Mouse (Mus musculus) intestine, embryonic 15.5 days (tissue): ENCODE results near the gene Tmem52. TPM values are rescaled to one million over a fixed set of nuclear protein-coding genes. Genes with fewer than 3 reads are reported as not detected.

ENCODE experiments used
- ATAC-seq: fragments of 200-750 bp; cut with Nextera tagmentation; 2 replicates; pipeline ENCODE4 v1.8.0; 2017; ENCODE audit warnings: moderate TSS enrichment, moderate library complexity
- H3K27ac ChIP-seq: fragments of 300-500 bp; sonication (generic); 2 replicates; pipeline ENCODE4 v1.5.1; 2015; ENCODE audit warnings: mild to moderate bottlenecking, inconsistent platforms
- H3K27me3 ChIP-seq: fragments of 300-500 bp; sonication (generic); replicated peaks from 2 replicates; pipeline ENCODE4 v1.6.1; 2015; ENCODE audit warnings: inconsistent platforms
- H3K36me3 ChIP-seq: fragments of 300-500 bp; sonication (generic); 2 replicates; pipeline ENCODE4 v1.6.1; 2015; ENCODE audit warnings: inconsistent platforms
- H3K4me1 ChIP-seq: fragments of 300-500 bp; sonication (generic); replicated peaks from 2 replicates; pipeline ENCODE4 v1.6.1; 2015; ENCODE audit warnings: inconsistent platforms
- H3K4me2 ChIP-seq: fragments of 300-500 bp; sonication (generic); replicated peaks from 2 replicates; pipeline ENCODE4 v1.6.1; 2015; ENCODE audit warnings: mild to moderate bottlenecking, inconsistent platforms
- H3K4me3 ChIP-seq: fragments of 300-500 bp; sonication (generic); replicated peaks from 2 replicates; pipeline ENCODE4 v1.5.1; 2015; ENCODE audit warnings: inconsistent platforms
- H3K9ac ChIP-seq: fragments of 300-500 bp; sonication (generic); 2 replicates; pipeline ENCODE4 v1.6.1; 2015; ENCODE audit warnings: inconsistent platforms
- H3K9me3 ChIP-seq: fragments of 300-500 bp; sonication (generic); 2 replicates; pipeline ENCODE4 v1.6.1; 2016; ENCODE audit warnings: inconsistent platforms
- WGBS: fragments of 180-500 bp; shearing (Covaris S2); methylation state at CpG from one replicate; pipeline ENCODE4 v1.1.7; 2015; 5-methylcytosine and 5-hydroxymethylcytosine counted together
- polyA plus RNA-seq: library from polyadenylated mRNA; unstranded; fragments of >200 nt; fragmentation: Nextera tagmentation; extraction: Ambion mirVana; gene quantifications from 2 replicates; pipeline ENCODE4 v1.2.1, GENCODE M21; 2015

The Tmem52 gene
- polyA plus RNA-seq, 1 experiment from 2014 or later: 2.1 TPM

DNA sequence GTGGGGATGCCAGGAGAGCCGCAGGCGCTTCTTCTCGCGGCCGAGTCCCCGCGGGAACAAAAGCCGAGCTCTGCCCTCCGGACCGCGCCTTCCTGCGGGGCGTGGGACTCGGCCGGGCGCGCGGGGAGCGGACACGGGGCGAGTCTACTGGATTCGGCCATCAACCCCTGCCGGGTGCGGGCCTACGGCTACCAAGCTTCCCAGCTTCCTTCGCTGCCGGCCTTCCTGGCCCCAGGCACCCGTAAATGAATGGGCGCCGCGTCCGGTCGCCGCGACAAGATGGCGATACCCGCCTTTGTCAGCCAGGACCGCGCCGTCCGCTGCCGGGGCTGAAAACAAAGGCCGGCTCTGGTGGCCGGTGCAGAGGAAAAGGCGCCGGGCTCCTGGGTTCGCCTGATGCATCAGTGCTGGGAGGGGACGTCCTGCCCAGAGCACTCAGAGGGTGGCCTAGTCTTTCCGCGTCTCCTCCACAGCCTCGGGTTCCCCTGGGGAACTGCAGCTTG lies 23.3 kb downstream of the Tmem52 start:
- Histone ChIP-seq H3K4me1 (peaks cover 54% of the 10 kb centered on the region), H3K27me3 (no peaks in the 10 kb centered on the region), H3K27ac (peak overlapping the region; percentile 89), H3K36me3 (no peaks in the 10 kb centered on the region), H3K4me2 (peak overlapping the region; percentile 76), H3K4me3 (peak overlapping the region; percentile 98), H3K9ac (peak overlapping the region; percentile 99), H3K9me3 (no peaks in the 10 kb centered on the region)
- no peak for ATAC-seq
- under 1% methylated on average over 51 of the region's 51 CpGs for WGBS

DNA sequence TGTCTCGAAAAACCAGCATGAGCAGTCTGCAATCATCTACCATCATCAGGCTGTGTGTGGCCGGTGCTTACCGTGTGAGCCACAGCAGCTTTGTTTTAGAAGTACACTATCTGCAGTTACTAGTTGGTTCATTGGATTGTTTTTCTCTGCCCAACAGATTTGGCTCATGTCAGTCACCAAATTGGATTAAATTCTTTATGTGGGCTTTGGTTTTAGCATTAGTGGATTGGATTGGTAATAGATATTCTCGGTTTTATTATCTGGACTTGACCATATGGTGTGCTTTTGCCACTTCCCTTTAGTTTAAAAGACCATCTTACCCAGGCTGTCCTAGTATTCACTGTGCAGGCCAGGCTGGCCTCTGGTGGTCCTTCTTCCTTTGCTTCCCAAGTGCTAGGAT lies 26.0 kb downstream of the Tmem52 start:
- H3K9me3 ChIP-seq: no peaks in the 10 kb centered on the region
- no peak for ATAC-seq
- H3K4me1 ChIP-seq: peaks cover 32% of the 10 kb centered on the region
- no peak overlapping the region for H3K4me3 ChIP-seq
- 0 out of 2 replicates have a peak overlapping the region, but pooled peaks have one; percentile 76 for H3K4me2 ChIP-seq
- no peak overlapping the region for H3K27ac ChIP-seq
- H3K27me3 ChIP-seq: no peaks in the 10 kb centered on the region
- WGBS: 63% methylated on average over 4 of the region's 4 CpGs
- no peak overlapping the region for H3K9ac ChIP-seq
- H3K36me3 ChIP-seq: no peaks in the 10 kb centered on the region

DNA sequence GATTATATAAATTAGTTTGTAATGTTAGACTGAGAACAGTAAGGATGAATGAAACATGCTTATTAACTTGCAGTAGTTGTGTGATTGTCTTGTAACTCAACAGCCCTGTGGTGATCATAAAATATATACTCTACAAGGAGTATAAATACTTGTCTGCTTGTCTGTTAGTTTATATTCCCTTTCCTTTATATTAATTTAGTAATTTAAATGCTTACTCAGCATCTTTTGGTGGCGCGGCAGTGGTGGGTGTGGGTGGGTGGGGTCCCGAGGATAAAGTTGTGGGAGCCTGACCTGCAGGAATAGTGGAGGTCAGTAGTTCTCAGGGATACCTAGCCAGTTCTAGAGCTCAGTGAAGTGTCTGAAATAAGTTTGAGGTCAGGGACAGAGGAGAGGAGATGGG lies 29.0 kb downstream of the Tmem52 start:
- WGBS: 80% methylated on average over 3 of the region's 3 CpGs
- no peak overlapping the region for H3K4me2 ChIP-seq
- no peaks in the 10 kb centered on the region for H3K27me3 ChIP-seq
- no peaks in the 10 kb centered on the region for H3K9me3 ChIP-seq
- no peak overlapping the region for H3K4me3 ChIP-seq
- no peak overlapping the region for H3K9ac ChIP-seq
- no peak for ATAC-seq
- H3K36me3 ChIP-seq: no peaks in the 10 kb centered on the region
- H3K4me1 ChIP-seq: peaks cover 26% of the 10 kb centered on the region
- no peak overlapping the region for H3K27ac ChIP-seq

DNA sequence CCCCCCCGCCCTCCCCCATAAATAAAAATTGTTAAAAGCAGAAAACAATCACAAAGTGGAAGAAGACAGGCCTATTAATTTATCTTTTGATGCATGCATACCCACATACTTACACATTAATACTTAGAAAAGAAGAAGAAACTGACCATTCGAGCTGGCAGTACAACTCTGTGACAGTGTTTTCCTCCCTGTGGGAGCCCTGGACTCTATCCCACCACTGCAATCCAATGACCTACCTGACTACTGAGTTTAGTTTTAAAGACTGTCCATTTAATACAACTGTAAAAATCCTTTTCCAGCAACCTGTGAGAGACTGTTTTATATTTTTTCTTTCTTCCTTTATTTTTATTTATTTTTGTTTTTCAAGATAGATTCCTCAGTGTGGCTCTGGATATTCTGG lies 32.2 kb downstream of the Tmem52 start:
- H3K4me2 ChIP-seq: no peak overlapping the region
- H3K4me1 ChIP-seq: peaks cover 20% of the 10 kb centered on the region; the same call in 1 of the 2 replicates
- no peaks in the 10 kb centered on the region for H3K36me3 ChIP-seq
- no peaks in the 10 kb centered on the region for H3K9me3 ChIP-seq
- no peak overlapping the region for H3K4me3 ChIP-seq
- no peak for ATAC-seq
- no peak overlapping the region for H3K9ac ChIP-seq
- H3K27ac ChIP-seq: no peak overlapping the region
- 56% methylated on average over 2 of the region's 2 CpGs for WGBS
- H3K27me3 ChIP-seq: no peaks in the 10 kb centered on the region

DNA sequence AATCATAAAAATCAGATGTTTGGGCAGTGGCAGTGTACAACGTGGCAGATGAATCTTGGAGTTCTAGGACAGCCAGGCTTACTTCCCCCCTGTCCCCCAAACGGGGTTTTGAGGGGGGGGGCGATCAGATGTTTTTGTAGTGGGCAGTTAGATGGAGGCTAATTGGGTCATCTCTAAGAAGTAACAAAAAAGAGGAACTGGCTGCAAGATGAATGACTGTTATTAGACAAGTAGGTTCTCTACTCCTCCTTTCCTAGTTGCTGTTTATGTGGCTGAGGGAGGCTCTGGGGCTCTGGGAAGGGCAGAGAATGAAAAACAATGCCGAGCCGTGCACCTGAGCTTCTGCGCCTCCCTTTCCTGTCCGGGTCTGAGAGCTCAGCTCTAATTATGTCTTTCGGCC lies 36.2 kb downstream of the Tmem52 start:
- Histone ChIP-seq H3K4me1 (peaks cover 12% of the 10 kb centered on the region), H3K4me2 (no peak overlapping the region), H3K27ac (no peak overlapping the region), H3K9me3 (no peaks in the 10 kb centered on the region), H3K36me3 (no peaks in the 10 kb centered on the region), H3K27me3 (no peaks in the 10 kb centered on the region), H3K9ac (no peak overlapping the region), H3K4me3 (no peak overlapping the region)
- ATAC-seq: no peak
- WGBS: 60% methylated on average over 8 of the region's 8 CpGs

DNA sequence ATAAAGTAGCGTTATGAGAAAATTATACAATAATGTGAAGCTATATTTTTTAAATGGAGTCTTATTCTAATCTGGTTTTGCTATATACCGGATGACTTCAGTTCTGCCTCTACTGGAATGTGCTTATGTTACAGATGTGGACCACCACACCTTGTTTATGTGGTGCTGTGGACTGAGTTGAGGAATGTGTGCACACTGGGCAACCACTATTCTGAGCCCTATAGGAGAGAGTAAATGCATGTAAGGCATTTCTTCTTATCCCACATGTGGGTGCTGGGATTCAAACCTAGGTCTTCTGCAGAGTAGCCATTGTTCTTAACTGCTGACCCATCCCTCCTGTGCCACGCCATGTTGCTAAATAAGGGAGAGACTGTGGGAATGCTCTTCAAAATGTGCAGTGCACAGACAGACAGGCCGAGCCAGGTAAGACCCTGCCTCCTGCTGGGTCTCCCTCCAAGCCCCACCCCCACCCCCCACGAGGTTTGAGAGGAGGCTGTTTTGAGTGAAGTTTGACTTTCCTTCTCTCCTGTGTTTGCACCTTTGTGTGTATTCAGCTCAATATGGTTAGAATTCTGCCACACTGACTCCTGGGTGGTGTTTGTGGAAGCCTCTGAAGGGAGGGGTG lies 36.9 kb downstream of the Tmem52 start:
- no peak overlapping the region for H3K4me2 ChIP-seq
- no peak overlapping the region for H3K9ac ChIP-seq
- peaks cover 12% of the 10 kb centered on the region for H3K4me1 ChIP-seq
- H3K9me3 ChIP-seq: no peaks in the 10 kb centered on the region
- no peak overlapping the region for H3K27ac ChIP-seq
- H3K36me3 ChIP-seq: no peaks in the 10 kb centered on the region
- H3K27me3 ChIP-seq: no peaks in the 10 kb centered on the region
- WGBS: 76% methylated on average over 5 of the region's 5 CpGs
- ATAC-seq: no peak
- H3K4me3 ChIP-seq: no peak overlapping the region

DNA sequence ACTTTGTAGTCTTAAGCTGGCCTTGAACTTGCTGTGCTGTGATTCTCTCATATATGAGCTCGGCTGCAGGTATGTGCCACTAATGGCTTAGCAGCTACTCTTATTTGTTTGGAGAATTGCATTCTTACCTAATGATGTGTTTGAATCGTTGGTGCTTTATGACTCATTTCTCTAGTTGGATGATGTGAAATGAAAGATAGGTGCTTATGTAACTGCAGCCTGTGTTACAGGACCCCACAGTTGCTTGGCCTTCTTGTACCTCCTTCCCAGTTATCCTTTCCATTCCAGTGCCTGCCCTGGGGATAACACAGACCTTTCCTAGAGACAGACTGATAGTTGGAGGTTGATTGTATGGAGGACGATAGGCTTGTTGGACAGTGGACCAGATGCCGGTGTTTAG lies 39.7 kb downstream of the Tmem52 start:
- H3K4me1 ChIP-seq: peaks cover 10% of the 10 kb centered on the region
- ATAC-seq: no peak

DNA sequence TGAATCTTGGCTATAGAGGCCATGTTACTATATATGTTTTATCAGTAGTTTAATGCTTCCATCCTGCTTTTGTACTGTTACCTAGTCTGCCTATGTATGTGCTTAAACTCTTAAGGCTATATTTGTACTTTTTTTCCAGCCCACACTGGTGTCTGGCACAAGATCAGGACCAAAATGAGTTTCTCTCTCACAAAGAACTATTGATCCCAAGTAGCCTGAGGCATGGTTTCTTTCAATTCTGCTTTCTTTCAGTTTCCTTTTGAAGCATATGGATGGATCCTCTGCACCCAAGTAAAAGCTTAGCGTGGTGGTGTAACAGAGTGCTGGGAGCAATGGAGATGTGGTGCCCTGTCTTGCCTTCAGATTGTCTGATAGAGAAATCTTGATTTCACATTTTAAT lies 42.1 kb downstream of the Tmem52 start:
- H3K4me2 ChIP-seq: no peak overlapping the region
- H3K4me1 ChIP-seq: peaks cover 4% of the 10 kb centered on the region
- H3K9me3 ChIP-seq: no peaks in the 10 kb centered on the region
- H3K27ac ChIP-seq: no peak overlapping the region
- no peaks in the 10 kb centered on the region for H3K36me3 ChIP-seq
- no peak overlapping the region for H3K9ac ChIP-seq
- no peaks in the 10 kb centered on the region for H3K27me3 ChIP-seq
- H3K4me3 ChIP-seq: no peak overlapping the region
- WGBS: 80% methylated on average over 1 of the region's 1 CpGs
- ATAC-seq: no peak

More for the DNA sequence above, 39.7 kb downstream of the Tmem52 start:
- no peaks in the 10 kb centered on the region for H3K27me3 ChIP-seq
- no peak overlapping the region for H3K4me2 ChIP-seq
- H3K4me3 ChIP-seq: no peak overlapping the region
- H3K36me3 ChIP-seq: no peaks in the 10 kb centered on the region
- no peak overlapping the region for H3K27ac ChIP-seq
- H3K9me3 ChIP-seq: no peaks in the 10 kb centered on the region
- 85% methylated on average over 4 of the region's 4 CpGs for WGBS
- no peak overlapping the region for H3K9ac ChIP-seq

DNA sequence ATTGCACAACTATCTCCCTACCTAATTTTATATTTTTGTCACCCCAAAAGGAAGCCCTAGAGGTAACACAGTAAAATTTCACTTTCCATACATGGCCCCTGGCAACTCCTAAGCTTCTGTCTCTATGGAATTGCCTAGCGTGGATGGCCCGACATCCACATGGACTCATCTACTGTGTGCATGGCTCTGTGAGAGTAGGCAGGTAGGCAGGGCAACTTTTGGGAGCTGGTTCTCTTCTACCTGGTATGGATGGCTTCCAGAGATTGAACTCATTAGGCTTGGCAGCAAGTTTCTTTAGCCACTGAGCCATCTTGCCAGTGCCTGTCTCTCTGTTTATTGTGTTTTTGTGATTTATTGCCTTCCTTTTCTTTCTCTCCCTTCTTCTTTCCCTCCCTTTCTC lies 45.9 kb downstream of the Tmem52 start:
- H3K27ac ChIP-seq: no peak overlapping the region
- no peak overlapping the region for H3K9ac ChIP-seq
- WGBS: 93% methylated on average over 2 of the region's 2 CpGs
- H3K27me3 ChIP-seq: no peaks in the 10 kb centered on the region
- H3K4me1 ChIP-seq: peaks cover 4% of the 10 kb centered on the region; the same call in 1 of the 2 replicates
- H3K9me3 ChIP-seq: no peaks in the 10 kb centered on the region
- no peaks in the 10 kb centered on the region for H3K36me3 ChIP-seq
- ATAC-seq: no peak
- no peak overlapping the region for H3K4me3 ChIP-seq
- H3K4me2 ChIP-seq: no peak overlapping the region

DNA sequence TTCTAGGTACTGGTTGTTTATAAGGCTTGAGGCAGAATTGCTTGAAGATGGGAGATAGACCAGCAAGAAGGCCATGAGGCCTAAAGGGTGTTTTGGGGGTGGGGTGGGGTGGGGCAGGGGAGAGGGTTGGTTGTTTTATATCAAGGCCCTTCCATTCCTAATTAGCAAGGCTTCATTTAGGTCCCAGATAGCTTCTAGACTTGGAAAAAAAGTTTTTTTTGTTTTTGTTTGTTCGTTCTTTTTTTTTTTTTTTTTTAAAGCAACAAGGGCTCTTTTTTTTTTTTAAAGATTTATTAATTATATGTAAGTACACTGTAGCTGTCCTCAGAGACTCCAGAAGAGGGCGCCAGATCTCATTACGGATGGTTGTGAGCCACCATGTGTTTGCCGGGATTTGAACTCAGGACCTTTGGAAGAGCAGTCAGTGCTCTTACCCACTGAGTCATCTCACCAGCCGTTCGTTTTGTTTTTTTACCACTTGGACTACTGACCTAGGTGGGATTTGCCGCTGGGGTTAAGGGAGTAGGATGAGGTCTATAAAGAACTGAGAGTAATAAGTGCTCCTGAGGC lies 49.1 kb downstream of the Tmem52 start:
- Histone ChIP-seq H3K27ac (no peak overlapping the region), H3K4me2 (no peak overlapping the region), H3K27me3 (no peaks in the 10 kb centered on the region), H3K4me3 (no peak overlapping the region), H3K36me3 (no peaks in the 10 kb centered on the region), H3K9me3 (no peaks in the 10 kb centered on the region), H3K9ac (no peak overlapping the region), H3K4me1 (0 out of 2 replicates have a peak, but pooled peaks cover 2% of the 10 kb centered on the region)
- no peak for ATAC-seq
- 83% methylated on average over 7 of the region's 7 CpGs for WGBS

Other genes with a start within 250 kb of the Tmem52 start
- 13.3 and 13.8 TPM in 2 replicates for gene Ski, start 246.5 kb upstream of the Tmem52 start, polyA plus RNA-seq
- 64.1 and 74.9 TPM in 2 replicates for gene Faap20, start 219.3 kb upstream of the Tmem52 start, polyA plus RNA-seq
- 24.8 and 27.1 TPM in 2 replicates for gene Prkcz, start 107.8 kb upstream of the Tmem52 start, polyA plus RNA-seq
- gene Gabrd, start 71.0 kb upstream of the Tmem52 start, polyA plus RNA-seq: 0.10 TPM in 1 of 2 replicates, not detected in the other
- gene Cfap74, start 59.9 kb upstream of the Tmem52 start, polyA plus RNA-seq: 1.2 and 2.3 TPM in 2 replicates
- gene Gnb1, start 22.2 kb downstream of the Tmem52 start, polyA plus RNA-seq: 460 and 467 TPM in 2 replicates
- gene Nadk, start 93.3 kb downstream of the Tmem52 start, polyA plus RNA-seq: 91.6 and 93.4 TPM in 2 replicates
- 7.0 and 7.2 TPM in 2 replicates for gene Slc35e2, start 132.3 kb downstream of the Tmem52 start, polyA plus RNA-seq
- gene Cdk11b, start 155.7 kb downstream of the Tmem52 start, polyA plus RNA-seq: 50.2 and 53.9 TPM in 2 replicates
- gene Gm10563, start 176.3 kb downstream of the Tmem52 start, polyA plus RNA-seq: not detected in 2 replicates
- gene Mmp23, start 184.3 kb downstream of the Tmem52 start, polyA plus RNA-seq: 36.8 and 38.0 TPM in 2 replicates
- 17.8 and 22.6 TPM in 2 replicates for gene Mib2, start 200.1 kb downstream of the Tmem52 start, polyA plus RNA-seq
- 6.1 and 7.6 TPM in 2 replicates for gene Fndc10, start 225.2 kb downstream of the Tmem52 start, polyA plus RNA-seq
- gene Ssu72, start 235.7 kb downstream of the Tmem52 start, polyA plus RNA-seq: 150 and 153 TPM in 2 replicates